Mouse (Mus musculus): ENCODE measurements around the gene Rab39.

Rab39 gene

DNA sequence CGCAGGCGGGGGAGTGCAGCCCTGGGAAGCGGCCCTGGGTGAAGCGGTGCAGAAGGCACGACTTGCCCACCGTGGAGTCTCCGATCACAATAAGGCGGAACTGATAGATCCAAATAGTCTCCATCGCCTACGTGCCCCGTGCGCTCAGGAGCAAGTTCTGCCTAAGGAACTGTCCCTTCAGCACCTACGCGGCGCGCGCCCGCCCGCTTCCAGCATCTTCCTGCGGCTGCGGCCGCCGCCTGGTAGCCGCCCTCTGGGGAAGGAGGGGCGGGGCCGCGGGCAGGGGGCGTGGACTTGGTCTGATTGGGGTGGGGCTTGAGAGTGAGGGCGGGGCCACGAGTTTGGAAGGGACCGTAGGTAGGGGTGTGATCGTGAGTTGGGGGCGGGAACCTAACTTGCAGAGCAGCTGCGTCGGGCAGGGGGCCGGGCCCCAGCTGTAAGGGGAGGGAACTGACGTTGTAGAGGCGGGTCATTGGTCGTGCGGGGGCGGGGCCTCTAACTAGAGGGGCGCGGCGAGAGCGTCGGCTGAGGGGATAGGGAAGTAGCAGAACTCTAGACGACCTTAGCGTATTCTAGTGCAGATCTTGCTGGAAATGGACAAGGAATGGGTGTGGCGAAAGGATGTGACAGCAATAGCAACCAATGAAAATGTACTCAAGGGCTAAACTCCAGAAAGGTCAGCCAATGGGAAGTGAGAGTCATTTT lies at the start of gene Rab39:
Gene Rab39 (minus strand): TSS at position 241 of the 705 bp plus-strand sequence.
- DNase-seq, result peak; percentile 63 to 71

DNA sequence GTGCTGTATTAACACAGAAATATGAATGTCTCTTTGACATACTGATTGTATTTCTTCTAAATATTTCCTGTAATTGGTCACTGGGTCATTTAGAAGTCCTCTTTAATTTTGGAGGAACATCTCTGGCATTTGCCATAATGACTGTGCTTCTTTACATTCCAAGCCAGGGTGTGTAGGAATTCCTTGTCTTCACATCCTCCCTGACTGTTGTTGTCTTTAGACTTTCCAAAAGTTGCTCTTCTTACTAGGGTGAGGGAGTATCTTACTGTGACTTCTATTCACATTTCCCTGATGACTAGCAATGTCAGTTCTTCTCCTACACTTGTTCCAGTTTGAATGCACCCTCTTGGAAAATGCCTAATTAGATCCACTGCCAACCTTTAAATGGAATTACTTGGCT lies 48.8 kb upstream of the Rab39 start:
- no peak for DNase-seq

DNA sequence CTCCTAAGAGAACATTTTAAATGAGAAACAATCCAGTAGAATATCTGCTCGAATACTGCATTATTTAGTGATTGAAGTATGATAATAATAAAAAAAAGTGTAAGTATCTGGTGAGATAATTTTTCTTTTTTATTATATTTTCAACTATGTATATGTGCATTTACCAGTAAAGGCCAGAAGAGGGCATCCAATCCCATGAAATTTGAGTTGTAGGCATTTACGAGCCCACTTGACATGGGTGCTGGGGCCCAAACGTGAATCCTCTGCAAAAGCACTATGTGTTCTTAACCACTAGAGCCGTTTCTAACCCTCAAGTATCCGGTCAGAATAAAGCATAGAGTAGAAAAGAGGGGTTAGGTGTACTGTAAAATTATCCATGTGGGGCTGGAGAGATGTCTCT lies 44.9 kb upstream of the Rab39 start:
- DNase-seq, result no peak

DNA sequence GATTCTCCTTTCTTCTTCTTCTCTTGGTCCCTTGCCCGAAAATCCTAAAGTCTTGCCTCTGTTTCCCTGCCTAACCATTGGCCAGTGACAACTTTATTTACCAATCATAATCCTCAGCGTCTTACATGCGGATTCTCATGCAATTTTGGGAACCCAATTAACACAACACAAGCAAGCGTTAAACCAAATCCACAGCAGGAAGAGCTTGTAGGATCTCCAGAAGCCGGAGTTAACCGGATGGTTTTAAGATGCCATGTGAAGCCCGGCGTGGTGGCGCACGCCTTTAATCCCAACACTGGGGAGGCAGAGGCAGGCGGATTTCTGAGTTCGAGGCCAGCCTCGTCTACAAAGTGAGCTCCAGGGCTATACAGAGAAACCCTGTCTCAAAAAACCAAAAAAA lies 44.4 kb upstream of the Rab39 start:
- DNase-seq, result no peak

DNA sequence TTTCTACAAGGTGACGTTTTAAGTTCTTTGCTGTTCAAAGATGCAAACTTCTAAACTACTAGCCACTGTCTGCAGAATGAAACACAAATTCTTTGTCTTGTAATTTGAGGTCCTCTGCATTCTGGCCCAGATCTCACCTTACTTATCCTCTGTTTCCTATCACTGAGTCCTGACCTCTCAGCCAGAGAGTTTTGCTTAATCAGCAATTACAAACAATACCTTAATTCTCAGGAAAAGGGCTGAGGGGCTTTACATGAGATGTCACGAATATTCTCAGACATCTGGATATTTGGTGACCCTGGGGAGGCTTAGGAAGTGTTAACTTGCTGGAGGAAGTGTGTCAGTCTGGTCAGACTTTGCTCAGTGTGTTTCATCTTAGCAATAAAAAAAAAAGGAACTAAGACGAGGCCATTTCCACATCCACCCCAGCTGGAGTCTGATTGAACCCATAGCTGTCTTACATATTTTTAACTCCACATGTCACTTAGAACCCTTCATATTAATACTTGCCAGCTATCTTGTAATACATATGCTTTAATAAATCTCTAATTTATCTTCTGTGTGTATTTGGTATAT lies 34.9 kb upstream of the Rab39 start:
- no peak for DNase-seq

DNA sequence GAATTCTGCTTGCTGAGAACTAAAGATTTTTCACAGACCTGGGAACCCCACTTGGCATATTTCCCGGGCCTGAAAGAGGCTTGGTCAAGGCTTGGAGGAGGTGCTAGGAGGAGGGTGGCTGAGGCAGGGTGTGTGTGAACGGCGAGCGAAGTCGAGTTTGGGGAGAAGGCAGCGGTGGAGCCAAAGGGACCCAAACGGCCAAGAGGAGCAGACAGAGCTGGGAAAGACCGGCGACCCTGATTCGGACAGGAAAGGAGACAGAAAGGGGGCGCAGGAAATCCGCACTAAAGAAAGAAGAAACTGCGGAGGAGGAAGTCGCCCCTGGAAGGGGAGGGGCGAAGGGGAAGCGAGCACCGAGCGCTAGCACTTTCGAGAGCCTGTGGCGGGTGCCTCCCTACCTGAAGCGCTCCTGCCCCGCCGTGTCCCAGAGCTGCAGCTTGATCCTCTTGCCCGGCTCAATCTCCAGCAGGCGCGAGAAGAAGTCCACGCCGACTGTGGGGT lies 491 bp downstream of the Rab39 start:
- peak; percentile 30 to 53 for DNase-seq

DNA sequence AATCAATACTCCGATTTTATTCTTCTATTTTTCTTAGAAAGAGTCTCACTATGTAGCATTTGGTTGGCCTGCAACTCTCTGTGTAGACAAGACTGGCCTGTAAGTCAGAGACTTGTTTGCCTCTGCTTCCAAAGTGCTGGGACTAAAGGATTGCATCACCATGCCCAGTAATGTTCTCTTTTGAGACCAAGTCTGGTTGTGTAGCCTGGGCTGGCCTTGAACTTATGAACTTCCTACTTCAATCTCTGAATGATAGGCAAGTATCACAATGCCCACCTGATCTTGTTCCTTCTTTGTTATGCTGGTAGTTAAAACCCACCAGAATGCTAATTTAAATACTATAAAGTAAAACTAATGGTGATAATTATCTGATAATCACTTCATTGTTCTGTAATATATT lies 3.0 kb downstream of the Rab39 start:
- DNase-seq, result no peak

DNA sequence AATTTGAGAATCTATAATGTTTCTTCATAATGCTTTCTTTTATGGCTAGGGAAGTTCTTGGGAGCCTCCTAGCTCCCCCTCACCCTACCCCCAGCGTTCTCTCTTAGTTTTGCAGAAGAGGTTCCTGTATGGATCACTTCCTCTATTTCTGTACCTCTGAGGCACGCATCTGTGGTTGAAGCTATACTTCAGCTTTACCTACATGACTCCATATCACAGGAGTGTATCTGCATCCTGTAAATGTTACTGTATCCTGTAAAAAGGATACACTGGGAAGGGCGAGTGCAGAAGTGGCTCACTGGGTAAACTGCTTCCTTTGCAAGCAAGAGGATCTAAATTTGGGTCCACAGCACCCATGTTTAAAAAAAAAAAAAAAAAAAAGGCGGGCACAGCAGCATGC lies 5.5 kb downstream of the Rab39 start:
- no peak for DNase-seq

DNA sequence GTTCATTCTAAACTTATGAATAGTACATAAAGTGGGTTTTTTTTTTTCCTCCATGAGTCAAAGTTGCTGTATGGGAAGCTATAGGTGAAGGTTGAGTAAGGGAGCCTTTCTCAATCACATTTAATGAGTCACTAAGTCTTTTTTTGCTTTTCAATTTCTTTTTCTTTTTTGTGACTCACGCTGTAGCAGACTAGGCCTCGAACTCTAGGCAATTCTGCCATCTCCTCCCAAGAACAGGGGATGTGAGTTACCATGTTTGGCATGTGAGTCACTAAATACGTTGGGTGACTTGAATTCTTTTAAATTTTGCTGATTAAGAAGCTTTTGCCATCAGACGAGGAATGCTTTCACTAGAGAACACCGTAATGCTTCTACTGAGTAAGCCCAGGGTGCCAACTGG lies 10.2 kb downstream of the Rab39 start:
- no peak for DNase-seq

DNA sequence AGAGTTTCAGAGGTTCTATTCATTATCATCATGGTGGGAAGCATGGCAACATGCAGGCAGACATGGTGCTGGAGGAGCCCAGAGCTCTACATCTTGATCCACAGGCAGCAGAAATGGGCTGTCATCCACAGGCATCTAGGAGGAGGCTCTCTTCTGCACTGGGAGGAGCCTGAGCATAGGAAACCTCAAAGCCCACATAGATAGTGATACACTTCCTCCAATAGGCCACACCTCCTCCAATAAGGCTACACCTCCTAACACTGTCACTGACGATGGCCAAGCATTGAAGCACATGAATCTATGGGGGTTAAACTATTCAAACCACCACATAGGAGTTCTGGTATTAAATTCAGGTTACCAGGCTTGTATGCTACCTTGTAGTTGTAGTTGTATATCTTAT lies 12.3 kb downstream of the Rab39 start:
- no peak for DNase-seq

DNA sequence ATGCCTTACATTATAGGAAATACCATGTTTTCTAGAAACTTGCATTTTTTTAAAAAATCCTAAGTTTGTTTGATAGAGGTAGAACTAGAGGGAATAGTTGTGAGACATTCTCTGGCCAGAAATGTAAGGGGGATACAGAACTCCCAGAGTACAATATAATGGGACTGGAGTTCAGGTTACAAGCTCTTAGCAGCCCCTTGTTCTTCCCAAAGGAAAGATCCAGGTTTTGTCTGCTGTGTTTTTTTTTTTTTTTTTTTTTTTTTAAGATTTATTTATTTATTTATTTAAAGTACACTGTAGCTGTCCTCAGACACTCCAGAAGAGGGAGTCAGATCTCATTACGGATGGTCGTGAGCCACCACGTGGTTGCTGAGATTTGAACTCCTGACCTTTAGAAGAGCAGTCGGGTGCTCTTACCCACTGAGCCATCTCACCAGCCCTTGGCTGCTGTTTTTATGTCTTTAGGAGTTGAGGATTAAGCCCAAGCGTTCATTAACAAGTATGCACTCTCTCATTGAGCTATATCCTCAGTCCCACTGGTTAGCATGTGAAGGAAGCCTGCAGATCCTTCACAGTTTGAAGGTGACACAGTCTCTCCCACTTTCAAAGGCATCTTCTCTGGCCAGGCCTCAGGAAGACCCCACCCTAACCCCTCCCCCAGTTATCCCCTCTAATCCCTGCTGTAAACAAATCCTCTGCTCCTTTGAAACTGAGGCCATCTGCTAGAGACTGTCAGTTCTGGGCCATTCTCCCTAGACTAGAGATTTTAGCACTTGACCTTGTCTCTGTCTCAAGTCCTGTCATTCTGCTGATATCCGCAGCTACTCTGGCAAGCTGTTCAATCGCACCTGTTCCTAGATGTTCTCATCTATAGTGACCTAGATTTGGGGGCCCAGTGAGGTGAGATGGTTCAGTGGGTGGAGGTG lies 14.0 kb downstream of the Rab39 start:
- no peak for DNase-seq

DNA sequence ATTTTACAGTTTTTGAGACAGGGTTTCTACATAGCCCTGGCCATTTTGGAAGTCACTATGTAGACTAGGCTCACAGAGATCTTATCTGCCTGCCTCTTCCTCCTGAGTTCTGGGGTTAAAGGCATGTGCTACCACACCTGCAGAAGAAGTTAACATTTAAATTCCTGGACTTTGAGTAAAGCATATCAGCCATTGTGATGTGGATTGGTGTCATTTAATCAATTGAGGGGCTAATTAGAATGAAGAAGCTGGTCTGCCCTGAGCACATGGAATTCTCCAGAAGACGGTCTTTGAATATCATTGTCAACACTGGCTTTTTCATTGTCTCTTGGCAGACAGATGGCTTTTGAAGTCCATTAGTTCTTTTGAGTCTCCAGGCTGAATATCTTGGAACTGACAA lies 25.2 kb downstream of the Rab39 start:
- DNase-seq, result no peak

DNA sequence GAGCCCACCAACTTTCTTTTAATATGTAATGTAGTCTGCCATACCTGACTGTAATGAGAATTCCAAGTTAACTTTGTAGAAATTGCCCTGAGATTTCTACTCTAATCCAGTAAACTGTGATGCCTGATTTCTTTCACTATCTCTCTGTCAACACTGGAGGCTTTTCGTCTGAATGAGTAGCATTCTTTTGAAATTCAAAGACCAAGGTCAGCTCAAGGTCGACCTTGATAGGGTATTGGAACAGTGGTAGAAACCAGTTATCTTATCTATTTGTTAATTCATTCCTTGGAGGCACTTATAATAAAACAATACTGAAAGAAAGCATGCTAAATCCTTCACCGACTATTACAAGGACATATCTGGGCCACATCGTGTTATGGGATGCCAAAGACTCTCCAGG lies 29.1 kb downstream of the Rab39 start:
- no peak for DNase-seq

DNA sequence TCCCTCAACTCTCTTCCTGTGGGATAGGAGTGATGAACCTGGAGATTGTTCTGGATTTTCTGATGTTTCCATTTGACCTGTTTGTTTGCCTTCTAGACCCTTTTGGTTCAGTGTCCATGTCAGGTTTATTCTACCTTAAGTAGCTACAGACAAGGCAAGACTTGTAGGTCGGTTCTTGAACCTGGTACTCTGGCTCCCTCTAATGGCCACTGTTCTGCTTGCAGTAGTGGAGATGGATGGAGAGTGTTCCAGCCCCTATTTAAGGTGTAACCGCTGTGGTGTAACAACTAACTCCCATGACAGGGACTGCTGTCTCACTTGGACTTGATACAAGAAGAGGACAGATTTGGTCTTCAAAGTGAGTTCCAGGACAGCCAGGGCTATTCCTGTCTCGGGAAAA lies 32.5 kb downstream of the Rab39 start:
- DNase-seq, result peak; percentile 48 to 57

DNA sequence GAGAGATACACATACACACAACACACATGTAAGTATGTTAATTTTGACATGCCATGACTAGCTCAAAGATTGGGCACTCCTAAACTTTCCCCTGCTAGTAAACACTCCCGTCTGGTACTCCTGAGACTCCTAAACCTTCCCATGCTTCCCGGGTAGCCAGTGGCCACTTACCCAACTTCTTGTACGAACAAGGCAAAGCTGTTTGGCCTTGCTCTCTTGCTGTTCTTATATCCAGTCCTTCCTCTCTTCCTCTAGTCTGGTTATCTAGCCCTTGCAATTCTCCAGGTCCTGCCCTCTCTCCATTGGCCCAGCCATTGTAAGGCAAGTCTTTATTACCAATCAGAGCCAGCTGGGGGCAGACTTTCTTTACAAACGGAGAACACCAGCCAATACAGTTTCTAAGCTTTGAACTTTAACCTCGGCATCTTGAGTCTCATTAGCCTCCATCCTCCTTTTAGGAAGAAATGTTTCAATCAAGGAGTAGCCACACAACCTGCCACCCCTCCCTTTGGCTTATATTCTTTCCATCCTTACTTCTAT lies 36.3 kb downstream of the Rab39 start, which contains the start of gene Cul5:
Gene Cul5 (minus strand): TSS at position 335 of the 540 bp plus-strand sequence.
- peak; percentile 7 to 17 for DNase-seq

DNA sequence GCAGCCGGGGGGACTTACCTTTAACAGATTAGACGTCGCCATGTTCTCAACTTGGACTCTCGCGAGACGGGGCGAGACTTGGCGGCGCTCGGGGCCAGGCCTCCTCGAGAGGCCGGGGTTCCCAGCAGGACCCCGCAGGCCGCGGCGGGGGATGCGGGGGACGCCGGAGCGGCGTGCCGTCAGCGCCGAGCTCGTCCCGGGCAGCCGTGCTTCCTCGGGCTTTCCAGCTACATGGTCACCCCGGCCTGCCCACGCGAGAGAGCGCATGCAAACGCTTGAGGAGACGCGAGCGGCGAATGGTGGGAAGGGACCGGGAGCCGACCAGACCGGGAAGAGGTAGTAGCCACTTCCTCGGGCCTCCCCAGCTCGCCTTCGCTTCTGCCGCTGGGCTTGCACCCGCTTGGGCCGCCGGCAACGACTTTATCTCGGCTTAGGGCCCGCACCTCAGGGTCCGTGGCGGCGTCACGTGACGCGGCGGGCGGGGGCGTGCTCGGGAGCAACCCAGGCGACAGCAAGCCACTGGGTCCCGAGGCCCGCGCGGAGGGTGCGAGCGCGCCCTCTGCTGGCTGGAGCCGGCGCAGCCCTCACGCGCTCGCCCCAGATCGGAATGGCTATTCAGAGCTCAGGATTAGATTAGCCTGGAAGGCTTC lies 38.9 kb downstream of the Rab39 start:
- peak; percentile 84 to 87 for DNase-seq

DNA sequence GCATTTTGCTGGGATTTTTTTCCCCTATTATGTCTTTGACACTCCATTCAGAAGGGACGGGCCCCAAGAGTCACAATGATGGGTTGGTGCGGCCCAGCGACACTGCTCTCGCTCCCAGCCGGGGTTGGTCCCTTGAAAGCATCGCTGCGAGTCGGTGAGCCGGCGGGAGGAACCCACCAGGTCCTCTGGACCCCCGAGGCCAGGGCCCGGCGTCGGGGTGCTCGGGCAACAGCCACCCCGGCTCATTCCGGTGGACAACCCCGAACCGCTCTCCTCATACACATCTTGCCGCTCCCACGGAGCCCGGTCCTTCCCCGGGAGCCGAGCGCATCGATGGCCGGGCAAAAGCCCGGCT lies 39.4 kb downstream of the Rab39 start:
- DNase-seq, result no peak

DNA sequence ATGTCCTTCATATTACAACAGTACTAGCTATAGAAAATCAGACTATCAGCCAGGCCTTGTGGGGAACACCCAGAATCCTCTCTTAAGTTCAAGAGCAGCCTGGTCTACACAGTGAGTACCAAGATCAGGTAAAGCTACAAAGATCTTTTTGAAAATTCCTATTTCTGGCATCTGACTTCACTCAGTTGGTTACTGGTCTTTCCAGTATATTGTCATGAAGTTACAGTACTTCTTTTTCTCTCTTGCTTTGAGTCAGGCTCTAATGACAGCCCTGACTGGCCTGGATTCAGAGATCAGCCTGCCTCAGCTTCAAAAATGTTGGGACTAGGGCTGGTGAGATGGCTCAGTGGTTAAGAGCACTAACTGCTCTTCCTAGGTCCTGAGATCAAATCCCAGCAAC lies 40.6 kb downstream of the Rab39 start:
- no peak for DNase-seq

DNA sequence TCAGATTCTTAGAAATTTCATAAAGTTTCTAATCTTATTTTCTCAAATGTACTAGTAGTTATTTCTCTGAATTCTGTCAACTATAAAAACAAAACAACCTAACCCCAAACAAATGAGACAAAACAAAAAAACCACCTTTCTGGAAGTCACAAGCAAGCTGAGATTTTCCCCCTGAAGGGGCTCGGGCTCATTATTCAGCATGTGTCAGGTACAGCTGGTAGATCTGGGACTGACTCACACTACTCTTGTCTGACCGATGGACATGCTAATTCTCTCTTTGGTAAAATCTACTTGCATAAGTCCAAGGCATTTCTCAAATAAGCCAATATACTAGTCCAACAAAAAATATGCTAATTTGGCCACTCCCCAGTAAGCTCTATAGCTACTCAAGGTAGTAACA lies 41.2 kb downstream of the Rab39 start:
- DNase-seq, result no peak

DNA sequence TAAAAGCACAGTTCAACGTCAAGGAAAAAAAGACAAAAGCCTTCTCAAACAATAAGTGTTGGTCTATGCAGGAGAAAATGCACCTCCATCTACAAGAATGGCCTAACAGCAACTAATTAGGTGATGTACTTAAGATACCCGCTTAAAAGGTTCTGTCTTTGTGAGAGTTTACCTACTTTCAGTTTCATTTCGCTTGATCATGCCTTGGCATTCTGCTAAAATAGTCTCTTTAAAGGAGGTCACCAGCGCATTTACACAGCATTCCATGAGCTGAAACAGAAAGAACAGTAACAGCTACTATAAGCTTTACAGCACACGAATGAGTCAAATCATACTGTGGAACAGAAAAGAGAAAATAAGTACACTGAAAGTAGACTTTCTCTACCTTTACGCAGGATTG lies 71.2 kb downstream of the Rab39 start:
- no peak for DNase-seq
